In genomic region chr10:110971044-110971443, GRCm38 (mm10) we compare ENCODE assay signal across 34 mouse cellular contexts.
"Had no signal": no experiment of that assay in that cellular context is flagged by ENCODE, and none has a peak within 500 bp of the region (broad histone marks: within the 10 kb centered on the region; RNA-seq: fewer than 3 reads in every experiment).

No protein-coding gene starts in this region.

- H3K27me3 ChIP-seq: heart, embryonic 12.5 days; heart, embryonic 13.5 days; heart, embryonic 15.5 days; hindbrain, embryonic 12.5 days; hindbrain, embryonic 13.5 days; hindbrain, embryonic 15.5 days; intestine, embryonic 15.5 days; kidney, embryonic 15.5 days had no signal

- H3K4me2 ChIP-seq: heart, embryonic 11.5 days; heart, embryonic 12.5 days; heart, embryonic 13.5 days; heart, embryonic 15.5 days; hindbrain, embryonic 12.5 days; hindbrain, embryonic 13.5 days; hindbrain, embryonic 14.5 days; hindbrain, embryonic 15.5 days; intestine, embryonic 15.5 days; kidney, embryonic 15.5 days had no signal

- H3K36me3 ChIP-seq: intestine, embryonic 15.5 days had no signal

- H3K4me1 ChIP-seq: heart, embryonic 10.5 days; heart, embryonic 12.5 days; heart, embryonic 13.5 days; heart, embryonic 15.5 days; hindbrain, embryonic 10.5 days; hindbrain, embryonic 12.5 days; hindbrain, embryonic 13.5 days; hindbrain, embryonic 15.5 days; intestine, embryonic 15.5 days had no signal

- ATAC-seq: hindbrain, embryonic 16.5 days; hindbrain, postnatal 0 days; inflammation-experienced regulatory T-cells, adult 6 months; intestine, embryonic 16.5 days; intestine, postnatal 0 days had no signal

- H3K9me3 ChIP-seq: heart, embryonic 10.5 days; heart, embryonic 12.5 days; heart, embryonic 13.5 days; heart, embryonic 15.5 days; hindbrain, embryonic 10.5 days; hindbrain, embryonic 12.5 days; hindbrain, embryonic 13.5 days; hindbrain, embryonic 15.5 days; intestine, embryonic 15.5 days; kidney, embryonic 15.5 days had no signal

- H3K27ac ChIP-seq: heart, embryonic 10.5 days; heart, embryonic 13.5 days; heart, embryonic 15.5 days; hindbrain, embryonic 10.5 days; hindbrain, embryonic 12.5 days; hindbrain, embryonic 13.5 days; hindbrain, embryonic 14.5 days; hindbrain, embryonic 15.5 days; hindbrain, postnatal 0 days; intestine, embryonic 15.5 days; kidney, embryonic 15.5 days; kidney, postnatal 0 days; layer of hippocampus, adult 2 months had no signal

- DNase-seq: heart, postnatal 10 days; heart, postnatal 14 days; heart, postnatal 36 days; heart, postnatal 4 days; kidney, adult 11 months; kidney, adult 18-20 months; kidney, adult 2 months; kidney, adult 8-10 months; kidney, adult 9 months; kidney, postnatal 10 days; kidney, postnatal 14 days; kidney, postnatal 36 days; kidney, postnatal 4 days; layer of hippocampus, adult 9-11 months; layer of hippocampus, postnatal 36 days had no signal

- H3K9ac ChIP-seq: heart, embryonic 12.5 days; heart, embryonic 13.5 days; heart, embryonic 15.5 days; hindbrain, embryonic 12.5 days; hindbrain, embryonic 13.5 days; hindbrain, embryonic 14.5 days; hindbrain, embryonic 15.5 days; intestine, embryonic 15.5 days; kidney, embryonic 15.5 days had no signal

- H3K4me3 ChIP-seq: heart, embryonic 10.5 days; heart, embryonic 12.5 days; heart, embryonic 13.5 days; heart, embryonic 15.5 days; hindbrain, embryonic 10.5 days; hindbrain, embryonic 12.5 days; hindbrain, embryonic 13.5 days; hindbrain, embryonic 15.5 days; intestine, embryonic 15.5 days; kidney, embryonic 15.5 days; layer of hippocampus, adult 2 months had no signal
